Mouse (Mus musculus) hindbrain, embryonic 16.5 days (tissue): ENCODE measurements around the gene Adamts2. TPM values are rescaled to one million over a fixed set of nuclear protein-coding genes. Genes with fewer than 3 reads are reported as not detected.
A peak's percentile ranks its signal among the peaks of the same experiment; 100 is the strongest.

Source experiments
- ATAC-seq: fragments of 200-750 bp; cut with Nextera tagmentation; 2 replicates; pipeline ENCODE4 v1.8.0; 2017; ENCODE audit warnings: moderate TSS enrichment, moderate library complexity
- H3K27ac ChIP-seq: fragments of 300-500 bp; sonication (generic); 2 replicates; pipeline ENCODE4 v1.5.1; 2014; ENCODE audit warnings: low read depth, mild to moderate bottlenecking, control low read depth, low read length, moderate library complexity
- H3K27me3 ChIP-seq: fragments of 300-500 bp; sonication (generic); replicated peaks from 2 replicates; pipeline ENCODE4 v1.6.1; 2014; ENCODE audit warnings: low read length; ENCODE audit not compliant: control insufficient read depth, insufficient read depth
- H3K36me3 ChIP-seq: fragments of 300-500 bp; sonication (generic); 2 replicates; pipeline ENCODE4 v1.6.1; 2014; ENCODE audit warnings: mild to moderate bottlenecking, low read length, moderate library complexity, mixed read lengths; ENCODE audit not compliant: control insufficient read depth, insufficient read depth
- H3K4me1 ChIP-seq: fragments of 300-500 bp; sonication (generic); 2 replicates; pipeline ENCODE4 v1.6.1; 2014; ENCODE audit warnings: low read depth, low read length; ENCODE audit not compliant: control insufficient read depth, insufficient read depth
- H3K4me2 ChIP-seq: fragments of 300-500 bp; sonication (generic); 2 replicates; pipeline ENCODE4 v1.6.1; 2014; ENCODE audit warnings: mild to moderate bottlenecking, low read length, control low read depth, moderate library complexity
- H3K4me3 ChIP-seq: fragments of 300-500 bp; sonication (generic); 2 replicates; pipeline ENCODE4 v1.5.1; 2014; ENCODE audit warnings: mild to moderate bottlenecking, low read length, control low read depth, moderate library complexity
- H3K9ac ChIP-seq: fragments of 300-500 bp; sonication (generic); 2 replicates; pipeline ENCODE4 v1.6.1; 2014; ENCODE audit warnings: low read depth, mild to moderate bottlenecking, control low read depth, low read length, moderate library complexity
- H3K9me3 ChIP-seq: fragments of 300-500 bp; sonication (generic); 2 replicates; pipeline ENCODE4 v1.6.1; 2014; ENCODE audit warnings: mild to moderate bottlenecking, low read length, moderate library complexity; ENCODE audit not compliant: control insufficient read depth
- WGBS: fragments of 180-500 bp; shearing (Covaris S2); extraction: QIAGEN DNeasy Blood & Tissue Kit; methylation state at CpG from one replicate; pipeline ENCODE4 v1.1.7; 2014; 5-methylcytosine and 5-hydroxymethylcytosine counted together
- polyA plus RNA-seq: library from polyadenylated mRNA; unstranded; fragments of >200 nt; fragmentation: Nextera tagmentation; extraction: Ambion mirVana; gene quantifications from 2 replicates; pipeline ENCODE4 v1.2.1, GENCODE M21; 2015

Gene Adamts2
- polyA plus RNA-seq, 1 experiment from 2014 or later: 4.7 TPM

GRCm38 (mm10) chr11:50798836-50799235 is 197.0 kb downstream of the Adamts2 start:
- Histone ChIP-seq H3K36me3 (no peaks in the 10 kb centered on the region), H3K4me1 (no peaks in the 10 kb centered on the region), H3K4me2 (no peak overlapping the region), H3K27ac (no peak overlapping the region), H3K9ac (no peak overlapping the region), H3K27me3 (no peaks in the 10 kb centered on the region), H3K9me3 (no peaks in the 10 kb centered on the region), H3K4me3 (no peak overlapping the region)
- ATAC-seq: no peak

DNA sequence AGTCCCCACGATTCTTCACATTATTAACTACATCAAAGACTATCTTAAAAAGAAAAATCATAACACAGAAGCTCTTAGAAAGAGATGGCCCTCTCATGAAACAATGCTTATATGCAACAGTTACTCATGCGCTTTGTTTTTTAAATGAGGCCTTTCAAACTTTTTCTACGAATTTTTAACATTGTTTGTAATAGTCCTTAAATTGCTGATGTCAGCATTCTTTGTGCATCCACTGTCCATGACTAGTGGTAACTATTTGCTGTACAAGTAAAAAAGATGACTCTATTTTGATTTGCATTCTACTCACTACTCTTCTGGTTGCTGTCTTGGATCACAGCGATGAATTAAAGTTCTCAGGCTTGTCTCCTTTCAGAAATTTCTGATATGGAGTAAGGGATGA is 212.3 kb downstream of the Adamts2 start:
- no peaks in the 10 kb centered on the region for H3K27me3 ChIP-seq
- H3K4me2 ChIP-seq: no peak overlapping the region
- peaks cover 86% of the 10 kb centered on the region for H3K36me3 ChIP-seq
- ATAC-seq: no peak
- no peak overlapping the region for H3K27ac ChIP-seq
- no peaks in the 10 kb centered on the region for H3K4me1 ChIP-seq
- H3K9me3 ChIP-seq: peaks cover 52% of the 10 kb centered on the region
- no peak overlapping the region for H3K9ac ChIP-seq
- no peak overlapping the region for H3K4me3 ChIP-seq
- WGBS: 99% methylated on average over 4 of the region's 4 CpGs

DNA sequence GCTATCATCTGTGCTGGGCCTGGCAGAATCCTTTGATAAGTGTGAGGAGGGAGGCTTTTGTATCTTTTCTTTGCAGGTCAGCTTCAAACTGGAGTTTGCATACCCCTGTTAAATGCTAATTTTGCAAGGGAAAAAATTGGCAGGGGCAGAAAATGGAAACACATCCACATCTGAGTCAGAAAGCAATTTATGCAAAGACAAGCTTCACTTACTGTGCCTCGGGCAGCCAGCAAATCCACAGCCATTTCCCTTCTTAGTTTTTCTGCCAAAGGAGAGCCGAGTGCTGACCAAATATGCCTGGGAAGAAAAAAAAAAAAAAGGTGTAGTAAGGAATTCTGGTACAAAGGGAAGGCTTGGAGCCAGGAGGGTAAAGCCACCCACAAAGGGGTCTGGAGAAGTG is 224.3 kb downstream of the Adamts2 start:
- 50% methylated on average over 2 of the region's 2 CpGs for WGBS
- no peaks in the 10 kb centered on the region for H3K9me3 ChIP-seq
- peaks cover 11% of the 10 kb centered on the region for H3K4me1 ChIP-seq
- no peaks in the 10 kb centered on the region for H3K27me3 ChIP-seq
- peaks cover 35% of the 10 kb centered on the region for H3K36me3 ChIP-seq
- no peak for ATAC-seq
- H3K27ac ChIP-seq: no peak overlapping the region
- H3K4me2 ChIP-seq: peak overlapping the region; percentile 74
- H3K4me3 ChIP-seq: peak overlapping the region; percentile 80
- peak overlapping the region; percentile 95; the same call in 1 of the 2 replicates for H3K9ac ChIP-seq

DNA sequence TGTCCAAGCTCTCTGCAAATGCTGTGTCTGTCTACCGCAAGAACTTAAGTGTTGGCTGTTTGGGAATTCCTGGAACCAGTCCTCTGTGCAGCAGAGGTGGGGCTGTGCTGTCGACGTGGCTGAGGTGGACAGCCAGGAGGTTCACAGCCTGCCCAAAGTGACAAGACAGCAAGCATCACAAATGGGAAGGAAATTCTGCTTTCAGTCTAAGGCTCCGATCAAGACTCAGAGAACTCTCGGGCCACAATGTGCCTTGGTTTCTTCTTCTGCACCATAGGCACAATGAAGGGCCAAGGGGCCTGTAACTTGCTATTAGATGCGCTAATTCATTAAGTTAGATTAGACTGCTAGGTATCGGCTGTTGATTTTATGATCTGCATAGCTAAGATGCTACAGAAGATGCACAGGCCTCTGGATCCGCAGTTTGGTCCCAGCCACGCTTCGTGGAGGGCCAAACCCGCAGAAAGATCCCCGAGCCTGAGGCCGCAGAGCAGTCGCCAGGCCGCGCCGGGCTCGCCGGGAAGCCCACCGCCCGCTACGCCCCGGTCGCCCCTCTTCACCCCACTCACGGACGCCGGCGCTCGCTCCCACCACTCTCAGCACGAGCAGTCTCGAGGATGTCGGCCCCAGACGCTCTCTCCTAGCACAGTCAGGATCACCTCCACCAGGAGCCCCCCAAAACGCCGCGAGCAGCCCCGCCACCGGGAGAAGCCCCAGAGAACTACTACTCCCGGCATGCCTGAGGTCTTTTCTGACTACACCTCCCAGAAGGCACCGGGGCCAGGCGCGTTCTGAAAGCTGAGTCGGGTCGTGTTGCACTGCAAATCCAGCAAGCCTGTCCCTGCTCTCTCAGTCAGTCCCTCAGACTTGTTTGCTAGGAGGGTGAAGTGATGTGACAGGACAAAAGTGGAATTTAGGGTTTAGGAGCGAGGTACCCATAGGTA is 225.4 kb downstream of the Adamts2 start, which contains the start of gene Zfp354c:
Gene Zfp354c (minus strand): TSS at position 715 of the 944 bp plus-strand sequence.
- peaks cover 29% of the 10 kb centered on the region for H3K36me3 ChIP-seq
- H3K4me2 ChIP-seq: peak within 1 kb of the TSS; percentile 74
- H3K9ac ChIP-seq: peak within 1 kb of the TSS; percentile 95
- peaks cover under 1% of the 10 kb centered on the region; the same call in 1 of the 2 replicates for H3K9me3 ChIP-seq
- no peaks in the 10 kb centered on the region for H3K27me3 ChIP-seq
- H3K4me1 ChIP-seq: peaks cover 11% of the 10 kb centered on the region
- WGBS: 1% methylated on average over 44 of the region's 45 CpGs
- ATAC-seq: peak; percentile 99
- peak within 1 kb of the TSS; percentile 85 for H3K27ac ChIP-seq
- H3K4me3 ChIP-seq: peak within 1 kb of the TSS; percentile 80

GRCm38 (mm10) chr11:50835727-50836126 is 233.8 kb downstream of the Adamts2 start:
- no peak overlapping the region for H3K4me2 ChIP-seq
- H3K27ac ChIP-seq: no peak overlapping the region
- peaks cover 16% of the 10 kb centered on the region for H3K36me3 ChIP-seq
- no peak for ATAC-seq
- H3K4me3 ChIP-seq: no peak overlapping the region
- H3K9ac ChIP-seq: no peak overlapping the region
- WGBS: 83% methylated on average over 4 of the region's 4 CpGs
- H3K27me3 ChIP-seq: no peaks in the 10 kb centered on the region
- peaks cover 13% of the 10 kb centered on the region for H3K9me3 ChIP-seq
- peaks cover 5% of the 10 kb centered on the region for H3K4me1 ChIP-seq

GRCm38 (mm10) chr11:50841023-50841735 is 239.3 kb downstream of the Adamts2 start, which contains the start of gene Zfp879:
Zfp879 (minus strand) TSS chr11:50841552.
- peak within 1 kb of the TSS; percentile 84 for H3K27ac ChIP-seq
- H3K4me1 ChIP-seq: peaks cover 10% of the 10 kb centered on the region
- ATAC-seq: peak; percentile 99
- whole genome bisulfite sequencing: 17% methylated on average over 22 of the region's 22 CpGs
- peak within 1 kb of the TSS; percentile 80 for H3K4me2 ChIP-seq
- H3K9me3 ChIP-seq: no peaks in the 10 kb centered on the region
- peak within 1 kb of the TSS; percentile 79 for H3K9ac ChIP-seq
- no peaks in the 10 kb centered on the region for H3K27me3 ChIP-seq
- H3K4me3 ChIP-seq: peak within 1 kb of the TSS; percentile 50
- H3K36me3 ChIP-seq: no peaks in the 10 kb centered on the region

DNA sequence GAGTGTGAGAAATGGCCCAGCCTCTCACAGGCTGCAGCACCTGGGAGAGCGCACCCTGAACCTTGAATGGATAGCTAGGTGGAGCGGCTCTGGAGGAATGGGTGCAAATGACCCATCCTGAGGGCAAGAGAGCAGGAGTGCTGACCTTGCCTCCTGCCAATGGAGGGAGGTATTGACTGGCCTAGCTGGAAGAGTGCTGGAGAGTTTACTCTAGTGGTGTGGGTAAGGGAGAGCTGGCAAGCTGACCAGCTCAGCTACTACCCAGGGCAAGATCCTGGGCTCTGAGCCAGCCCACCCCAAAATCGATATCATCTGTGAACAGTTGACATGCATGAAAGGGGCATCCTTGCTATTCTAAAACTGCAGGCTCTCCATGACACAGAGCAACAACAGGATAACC is 244.1 kb downstream of the Adamts2 start:
- Histone ChIP-seq H3K9ac (no peak overlapping the region), H3K9me3 (no peaks in the 10 kb centered on the region; the same call in 1 of the 2 replicates), H3K27ac (no peak overlapping the region), H3K36me3 (no peaks in the 10 kb centered on the region), H3K4me3 (no peak overlapping the region), H3K27me3 (peaks cover 22% of the 10 kb centered on the region), H3K4me1 (peaks cover 8% of the 10 kb centered on the region), H3K4me2 (no peak overlapping the region)
- 87% methylated on average over 3 of the region's 3 CpGs for WGBS
- ATAC-seq: no peak

- no peak overlapping the region for H3K27ac ChIP-seq
- WGBS: 60% methylated on average over 5 of the region's 5 CpGs
- peaks cover 31% of the 10 kb centered on the region for H3K27me3 ChIP-seq
- no peak overlapping the region for H3K9ac ChIP-seq
- H3K4me2 ChIP-seq: no peak overlapping the region
- peaks cover 10% of the 10 kb centered on the region for H3K4me1 ChIP-seq
- H3K4me3 ChIP-seq: no peak overlapping the region
- no peak for ATAC-seq
- no peaks in the 10 kb centered on the region for H3K36me3 ChIP-seq
- no peaks in the 10 kb centered on the region; the same call in 1 of the 2 replicates for H3K9me3 ChIP-seq
Observed at GRCm38 (mm10) chr11:50847047-50847446, 245.2 kb downstream of the Adamts2 start.
